Mouse (Mus musculus): Measurements from ENCODE around the gene Slc25a29.

DNA sequence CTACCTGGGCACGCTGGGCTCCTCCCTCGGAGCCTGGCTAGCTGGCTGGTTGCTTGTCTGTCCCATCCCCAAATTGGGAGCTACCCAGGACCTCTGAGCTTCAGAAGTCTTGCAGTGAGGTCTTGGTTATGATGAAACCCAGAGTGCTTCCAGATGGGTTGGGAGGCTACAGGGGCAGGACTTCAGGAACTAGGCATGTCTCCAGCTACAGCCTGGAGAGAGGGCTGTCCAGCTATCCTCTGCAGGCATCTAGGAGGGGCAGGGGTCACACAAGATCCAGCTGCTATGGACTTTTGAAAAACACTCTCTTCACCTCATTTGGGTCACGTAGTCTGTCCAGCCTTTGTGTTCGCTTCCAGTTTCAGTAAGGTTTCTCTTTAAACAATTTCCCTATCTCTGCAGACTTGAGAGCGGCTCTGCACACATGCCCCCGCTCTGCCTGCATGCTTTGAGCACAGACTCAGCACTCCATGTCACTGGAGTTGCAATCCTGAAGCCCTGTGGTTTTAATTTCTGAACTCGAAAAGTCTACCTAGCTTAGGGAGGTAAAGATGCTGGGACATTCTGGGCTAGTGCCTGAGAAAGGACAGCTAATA is 22.0 kb upstream of the Slc25a29 start:
- no peak for TF ChIP-seq POLR2A (IDR thresholded peaks at IDR 0.05; ENCODE audit: low read depth, low read length)
- TF ChIP-seq CTCF (IDR thresholded peaks at IDR 0.05; ENCODE audit: borderline replicate concordance, insufficient read depth, low read length) = no peak

Measured in embryonic fibroblast, embryonic 13.5 days (primary cell).